Mouse (Mus musculus) ZHBTc4 (cell line): ENCODE measurements at regions not wholly inside any gene's neighbourhood (a gene's known extent, or its start where the extent isn't known, plus 50 kb on each side); places are given as distances from the start of the nearest gene placed in this dataset.

Source experiments
- DNase-seq: peaks from one replicate; pipeline ENCODE4 v3.0.0-alpha.2; 2011; ENCODE audit warnings: low read depth, low spot score

DNA sequence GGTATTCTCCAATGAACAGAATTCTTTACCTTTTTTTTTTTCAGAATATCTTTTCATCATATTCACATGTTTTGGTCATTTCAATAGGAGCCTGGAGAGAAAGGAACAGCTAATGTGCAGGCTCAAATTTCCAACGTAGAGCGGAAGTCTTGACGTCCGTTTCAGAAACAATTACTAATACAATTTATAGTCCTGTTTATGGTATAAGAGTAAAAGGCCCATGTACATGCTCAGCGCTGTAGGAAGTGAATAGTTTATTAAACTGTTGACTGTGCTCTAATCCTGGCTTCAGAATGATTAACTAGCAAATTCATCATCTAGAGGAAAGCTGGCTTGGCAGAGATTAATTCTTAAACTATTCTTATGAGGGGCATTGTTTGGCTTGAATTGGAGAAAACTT lies 142.1 kb downstream of the Pik3r1 start:
- no peak for DNase-seq

DNA sequence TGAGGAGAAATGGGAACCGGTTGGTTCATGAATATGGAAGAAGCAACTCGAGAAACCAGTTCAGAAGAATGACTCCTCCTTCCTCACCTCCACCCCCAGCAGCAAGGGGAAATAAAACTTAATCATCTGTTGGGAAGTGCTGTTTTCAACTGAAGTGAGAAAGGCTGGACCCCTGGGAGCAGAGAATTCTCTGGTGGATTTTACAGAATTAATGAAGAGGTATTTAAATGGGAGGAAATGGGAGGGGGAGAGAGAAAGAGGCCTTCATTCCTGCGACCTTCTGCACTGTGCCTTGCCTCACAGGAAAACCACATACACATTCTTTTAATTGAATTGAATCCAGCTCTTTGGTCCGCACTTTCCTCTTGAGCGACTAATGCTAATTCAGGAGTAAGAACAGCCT lies 143.8 kb downstream of the Pik3r1 start:
- no peak for DNase-seq

DNA sequence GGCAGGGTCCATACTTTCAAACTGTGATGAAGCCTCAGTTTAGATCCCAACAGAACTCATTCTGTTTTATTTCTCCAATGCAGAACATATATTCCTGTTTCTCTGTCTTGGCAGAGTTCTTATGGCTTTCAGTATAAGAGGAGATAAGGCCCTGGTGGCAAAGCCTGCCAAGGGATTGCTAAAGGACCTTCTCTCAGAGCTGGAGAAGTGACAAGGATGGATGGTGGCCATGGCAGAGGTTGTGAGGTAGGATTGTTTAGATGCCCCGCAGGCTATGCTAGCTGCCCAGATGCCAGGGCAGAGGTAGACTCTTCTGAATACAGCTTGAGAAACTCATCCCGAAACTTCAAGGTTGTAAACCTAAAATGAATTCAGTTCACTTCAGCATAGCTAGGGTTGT lies 145.4 kb downstream of the Pik3r1 start:
- no peak for DNase-seq

DNA sequence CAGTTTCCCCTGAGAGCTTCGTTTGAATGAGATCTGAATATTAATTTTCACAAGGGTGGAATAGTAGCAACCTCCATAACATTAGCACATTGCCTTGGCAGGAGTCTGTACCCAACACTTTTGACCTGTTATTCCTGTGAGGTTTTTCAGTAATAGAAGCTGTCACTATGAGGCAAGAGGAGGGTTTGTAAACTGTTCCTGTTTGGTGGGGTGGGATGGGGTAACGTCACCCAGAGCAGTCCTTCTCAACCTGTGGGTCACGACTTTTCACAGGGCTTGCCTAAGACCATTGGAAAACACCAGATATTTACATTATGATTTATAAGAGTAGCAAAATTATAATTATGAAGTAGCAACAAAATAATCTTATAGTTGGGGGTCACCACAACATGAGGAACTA lies 147.4 kb downstream of the Pik3r1 start:
- no peak for DNase-seq

DNA sequence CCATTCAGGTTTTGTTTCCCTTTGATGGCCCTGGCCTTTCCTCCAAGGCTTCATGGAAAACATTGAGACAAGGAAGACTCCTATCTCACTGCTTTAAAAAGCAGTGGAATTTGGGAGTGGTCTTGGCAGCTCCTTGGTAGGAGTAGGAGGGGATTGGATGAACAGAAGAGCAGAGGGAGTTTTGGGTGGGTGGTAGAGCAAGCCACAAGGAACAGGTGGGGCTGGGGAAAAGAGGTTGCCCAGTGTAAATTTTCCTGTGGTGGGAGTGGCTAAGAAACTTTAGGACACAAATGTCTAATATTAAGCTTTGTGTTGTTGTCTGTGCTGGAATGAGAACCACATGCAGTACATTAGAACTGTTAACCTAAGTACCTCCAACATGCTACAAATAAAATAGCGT lies 148.9 kb downstream of the Pik3r1 start:
- peak; percentile 6 for DNase-seq

- no peak for DNase-seq
These were observed 155.2 kb downstream of the Pik3r1 start for GRCm38 (mm10) chr13:101612786-101613185.

DNA sequence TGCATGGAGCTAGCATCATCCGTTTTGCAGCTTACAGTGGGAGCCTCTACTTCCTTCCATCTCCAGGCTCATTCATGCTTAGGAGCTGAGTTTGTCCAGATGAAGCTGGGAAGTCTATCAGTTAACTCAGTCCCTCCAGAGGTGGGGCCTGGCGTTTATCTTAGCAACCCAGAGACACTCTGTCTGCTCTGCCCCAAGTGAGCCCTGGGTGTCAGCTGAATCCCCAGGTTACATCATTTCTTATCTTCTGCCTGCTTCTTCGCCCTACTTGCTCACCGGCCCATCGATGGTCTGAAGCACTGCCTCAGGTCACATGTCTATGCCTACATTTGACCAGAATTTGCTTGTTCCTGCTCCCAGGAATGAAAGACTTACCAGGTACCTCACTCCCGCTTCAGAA lies 156.3 kb downstream of the Pik3r1 start:
- DNase-seq = no peak

DNA sequence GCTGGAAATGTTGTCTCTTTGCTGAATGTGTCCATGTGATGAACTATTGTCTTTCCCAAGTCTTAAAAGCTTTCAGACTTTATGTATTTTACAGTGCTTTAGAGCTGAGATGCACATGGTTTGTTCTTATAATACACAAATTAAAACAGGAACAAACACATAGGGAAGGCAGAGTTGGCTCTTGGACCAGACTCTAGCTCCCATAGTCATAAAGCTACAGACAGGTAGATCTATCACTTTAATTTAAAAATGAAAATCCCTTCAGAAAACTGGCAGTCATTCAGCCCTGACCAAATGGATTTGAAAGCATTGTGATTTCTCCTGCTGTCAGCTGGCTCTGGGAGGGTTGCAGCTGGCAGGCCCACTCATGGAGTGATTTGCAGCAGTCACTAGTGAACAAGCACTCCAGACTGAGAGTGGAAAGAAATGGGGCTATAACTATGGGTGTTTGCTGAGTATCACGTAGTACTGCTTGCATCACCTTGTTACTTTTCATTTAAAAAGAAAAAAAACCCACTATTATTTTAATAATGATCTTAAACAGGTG lies 161.8 kb downstream of the Pik3r1 start:
- no peak for DNase-seq

GRCm38 (mm10) chr13:101605685-101606084 lies 162.3 kb downstream of the Pik3r1 start:
- no peak for DNase-seq

DNA sequence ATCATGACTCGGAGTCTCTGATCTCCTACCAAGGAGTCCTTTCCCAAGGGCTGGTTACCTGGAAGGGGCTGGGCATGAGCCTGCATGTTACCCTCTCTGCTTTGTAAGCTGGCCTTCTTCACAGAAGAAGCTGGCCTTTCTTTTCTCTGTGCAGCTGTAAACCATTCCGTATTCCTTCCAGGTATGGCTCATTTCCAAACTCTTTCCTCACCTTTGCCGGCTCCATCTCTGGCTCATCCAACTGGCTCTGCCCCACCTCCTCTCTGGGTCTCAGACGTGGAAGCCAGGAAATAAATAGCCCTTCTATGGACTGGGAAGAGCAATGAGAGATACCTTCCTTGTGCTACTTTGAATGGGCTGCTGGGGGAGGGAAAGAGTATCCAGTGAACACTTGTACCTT lies 163.0 kb downstream of the Pik3r1 start:
- DNase-seq = no peak

GRCm38 (mm10) chr13:101598126-101598485 lies 169.9 kb downstream of the Pik3r1 start:
- no peak for DNase-seq

GRCm38 (mm10) chr13:101597243-101598125 lies 170.5 kb downstream of the Pik3r1 start:
- DNase-seq = peak; percentile 35

DNA sequence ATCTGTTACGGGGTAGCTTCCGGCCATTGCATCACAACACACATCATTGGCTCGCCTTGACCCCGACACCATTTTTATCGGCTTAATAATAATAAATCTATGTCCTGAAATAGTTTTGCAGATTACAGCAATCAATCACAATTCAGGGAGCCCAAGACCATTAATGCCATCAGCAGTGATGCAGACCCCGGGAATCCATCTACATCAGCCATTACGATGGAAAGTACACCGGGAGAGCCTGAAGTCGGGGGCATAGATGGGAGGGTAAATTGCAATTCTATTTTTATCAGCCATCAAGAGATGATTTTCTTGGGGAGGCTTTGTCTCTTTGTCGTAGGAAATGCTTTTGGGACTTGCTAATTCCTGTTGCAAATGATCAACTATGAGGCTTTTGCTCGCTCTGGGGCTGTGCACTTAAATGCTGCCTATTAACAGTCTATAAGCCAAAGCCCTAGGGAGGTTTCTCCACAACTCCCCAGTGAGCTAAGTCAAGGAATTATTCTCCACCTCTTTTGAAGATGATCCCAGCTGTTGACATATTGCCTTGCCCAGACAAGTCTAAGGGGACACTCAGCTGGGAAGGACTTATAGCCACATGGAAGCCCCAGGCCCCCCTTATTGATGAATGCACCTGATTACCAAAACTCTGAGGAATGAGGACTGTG lies 173.4 kb downstream of the Pik3r1 start:
- DNase-seq = no peak

DNA sequence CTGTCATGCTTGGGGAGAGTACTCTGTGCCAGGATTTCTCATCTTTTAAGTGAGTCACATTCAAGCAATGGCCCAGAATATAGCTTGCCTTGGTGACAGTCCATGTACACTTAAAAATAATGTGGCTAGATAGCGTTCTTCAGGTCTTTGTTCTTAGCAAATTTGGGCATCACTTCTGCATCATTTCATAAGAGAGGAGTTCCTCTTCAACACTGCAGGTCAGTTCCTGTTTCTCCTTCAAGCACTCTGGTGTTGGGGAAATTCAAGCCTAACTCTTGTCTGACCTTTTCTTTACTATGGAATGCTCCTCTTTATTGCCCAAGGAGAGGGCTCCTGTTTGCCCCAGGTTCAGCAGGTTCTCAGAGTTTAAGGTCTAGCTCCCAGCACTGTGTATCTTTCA lies 175.7 kb downstream of the Pik3r1 start:
- no peak for DNase-seq

DNA sequence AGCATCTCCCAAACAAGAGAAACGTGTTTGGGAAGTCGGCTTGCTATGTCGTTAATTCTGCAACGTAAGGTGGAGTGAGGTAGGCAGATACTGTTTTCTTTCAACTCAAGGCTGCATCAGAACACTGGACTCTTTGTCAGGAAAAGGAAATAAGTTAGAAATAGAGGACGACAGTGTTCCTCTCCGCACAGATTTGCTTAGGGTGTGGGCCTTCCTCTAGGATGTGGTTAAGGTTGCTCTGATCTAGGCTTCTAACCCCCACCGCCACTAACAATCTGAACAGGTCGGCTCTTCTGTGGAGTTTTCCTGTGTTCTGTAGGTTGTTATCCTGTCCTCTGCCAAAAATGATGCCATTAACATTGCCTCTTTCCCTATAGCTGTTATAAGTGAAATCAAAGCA lies 179.1 kb downstream of the Pik3r1 start:
- DNase-seq = no peak

- no peak for DNase-seq
These were observed 181.2 kb downstream of the Pik3r1 start for GRCm38 (mm10) chr13:101586787-101587186.

- no peak for DNase-seq
These were observed 191.5 kb downstream of the Pik3r1 start for GRCm38 (mm10) chr13:101576481-101576880.

DNA sequence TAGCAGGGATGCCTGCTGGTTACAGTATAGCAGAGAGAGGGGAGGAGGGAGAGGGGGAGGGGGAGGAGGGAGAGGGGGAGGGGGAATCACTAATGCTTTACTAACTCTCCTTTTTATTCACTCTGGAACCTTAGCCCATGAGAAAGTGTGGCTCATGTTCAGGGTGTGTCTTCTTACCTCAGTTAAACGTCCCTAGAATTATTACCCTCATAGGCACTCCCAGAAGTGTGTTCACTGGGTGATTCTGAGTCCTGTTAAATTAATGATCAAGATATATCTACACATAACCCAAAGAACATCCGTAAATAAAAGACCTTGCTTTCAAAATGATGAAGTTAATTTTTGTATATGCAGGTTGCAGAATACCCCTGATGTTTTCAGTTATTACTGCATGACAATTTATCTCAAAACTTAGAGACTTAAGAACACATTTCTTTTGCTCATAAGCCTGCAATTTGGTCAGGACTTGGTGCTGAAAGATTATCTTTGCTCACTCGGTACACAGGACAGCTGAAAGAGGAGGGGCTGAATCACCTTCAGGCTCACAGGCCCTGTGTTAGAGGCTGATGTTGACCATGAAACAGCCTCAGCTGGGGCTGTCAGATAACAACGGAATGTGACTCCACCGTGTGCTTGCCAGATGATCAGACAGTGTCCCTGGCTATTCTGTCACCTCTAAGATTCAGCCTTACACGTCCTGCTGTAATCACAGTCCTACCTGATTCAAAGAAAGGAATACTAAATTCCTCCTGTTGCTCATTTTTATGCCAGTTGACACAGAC lies 195.0 kb downstream of the Pik3r1 start:
- no peak for DNase-seq

DNA sequence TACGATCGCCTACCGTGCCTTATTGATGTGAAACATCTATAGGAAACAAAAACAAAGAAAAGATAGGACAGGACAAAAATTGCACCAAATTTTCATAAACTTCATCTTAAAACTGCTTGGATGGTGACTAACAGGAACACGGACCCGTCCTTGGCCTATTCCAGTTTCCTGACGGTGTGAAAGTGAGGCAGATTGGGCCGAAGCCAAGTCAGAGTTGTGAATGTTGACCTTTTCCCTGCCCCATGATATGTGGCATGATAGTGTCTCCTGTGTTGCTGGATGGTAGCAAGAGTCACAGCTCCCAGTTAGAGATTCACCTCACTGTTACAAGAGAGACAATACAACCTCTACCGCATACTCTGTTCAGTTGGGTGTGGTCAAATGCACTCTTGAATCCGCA lies 195.8 kb downstream of the Pik3r1 start:
- no peak for DNase-seq

GRCm38 (mm10) chr13:101570034-101570433 lies 198.0 kb downstream of the Pik3r1 start:
- DNase-seq = no peak

DNA sequence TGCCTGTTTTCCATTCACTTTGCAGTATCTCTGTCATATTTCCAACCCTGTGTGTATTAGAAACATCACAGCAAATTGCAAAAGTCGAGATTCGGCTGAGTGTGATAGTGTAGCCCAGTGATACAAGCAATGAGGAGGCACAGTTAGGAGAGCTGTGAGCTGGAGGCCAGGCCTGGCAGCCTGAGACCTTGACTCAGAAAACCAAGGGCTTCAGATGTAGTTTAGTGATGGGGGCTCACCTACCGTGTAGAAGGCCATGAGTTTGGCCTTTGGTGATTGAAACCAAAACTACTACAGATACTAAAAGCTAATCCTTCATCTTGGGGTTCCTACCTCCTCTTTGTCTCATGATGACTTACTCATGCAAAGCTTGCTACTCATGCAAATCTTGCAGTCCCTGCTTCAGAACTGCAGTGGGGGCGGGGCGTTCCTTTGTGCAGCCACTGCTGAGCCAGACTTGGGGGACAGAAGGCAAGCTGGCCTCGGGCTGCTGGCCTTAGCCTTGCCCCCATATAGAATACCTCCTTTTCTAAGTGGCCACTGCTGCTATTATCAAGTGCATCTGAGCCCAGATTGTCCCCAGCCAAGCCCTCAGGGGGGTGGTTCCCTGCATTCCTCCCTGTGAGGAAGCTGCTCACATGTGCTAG lies 198.9 kb downstream of the Pik3r1 start:
- DNase-seq = no peak

GRCm38 (mm10) chr13:101565323-101565722 lies 202.7 kb downstream of the Pik3r1 start:
- DNase-seq = no peak
